Mouse (Mus musculus): ENCODE measurements around the gene Naaa. TPM values are rescaled to one million over a fixed set of nuclear protein-coding genes. Genes with fewer than 3 reads are reported as not detected.
A peak's percentile ranks its signal among the peaks of the same experiment; 100 is the strongest.

Gene Naaa
- total RNA-seq, 1 experiment from 2014 or later, result 5.8 TPM

GRCm38 (mm10) chr5:92229514-92229913 is 48.5 kb downstream of the Naaa start:
- ATAC-seq (replicated peaks in 1 of 2; ENCODE audit: insufficient read depth in 1 of 2, low FRiP score in 2 of 2, low TSS enrichment in 1 of 2, low read depth in 1 of 2, poor library complexity in 2 of 2, severe bottlenecking in 2 of 2), result no peak

- 0 out of 4 replicates have a peak, but pooled peaks of 1 of the 2 experiments have one; percentile 22 for ATAC-seq (replicated peaks in 1 of 2; ENCODE audit: insufficient read depth in 1 of 2, low FRiP score in 2 of 2, low TSS enrichment in 1 of 2, low read depth in 1 of 2, poor library complexity in 2 of 2, severe bottlenecking in 2 of 2)
Observed at GRCm38 (mm10) chr5:92228776-92229175, 49.2 kb downstream of the Naaa start.

GRCm38 (mm10) chr5:92227782-92228181 is 50.2 kb downstream of the Naaa start:
- ATAC-seq (replicated peaks in 1 of 2; ENCODE audit: insufficient read depth in 1 of 2, low FRiP score in 2 of 2, low TSS enrichment in 1 of 2, low read depth in 1 of 2, poor library complexity in 2 of 2, severe bottlenecking in 2 of 2), result no peak

- no peak for ATAC-seq (replicated peaks in 1 of 2; ENCODE audit: insufficient read depth in 1 of 2, low FRiP score in 2 of 2, low TSS enrichment in 1 of 2, low read depth in 1 of 2, poor library complexity in 2 of 2, severe bottlenecking in 2 of 2)
Observed at GRCm38 (mm10) chr5:92220287-92220902, 57.6 kb downstream of the Naaa start.

GRCm38 (mm10) chr5:92219826-92220225 is 58.1 kb downstream of the Naaa start:
- ATAC-seq (replicated peaks in 1 of 2; ENCODE audit: insufficient read depth in 1 of 2, low FRiP score in 2 of 2, low TSS enrichment in 1 of 2, low read depth in 1 of 2, poor library complexity in 2 of 2, severe bottlenecking in 2 of 2), result no peak

- peak in 1 of 2 experiments; percentile 59; a peak in 1 of 4 replicates for ATAC-seq (replicated peaks in 1 of 2; ENCODE audit: insufficient read depth in 1 of 2, low FRiP score in 2 of 2, low TSS enrichment in 1 of 2, low read depth in 1 of 2, poor library complexity in 2 of 2, severe bottlenecking in 2 of 2)
Observed at GRCm38 (mm10) chr5:92218915-92219793, 58.8 kb downstream of the Naaa start.

GRCm38 (mm10) chr5:92215308-92215707 is 62.7 kb downstream of the Naaa start, which contains the start of gene U90926:
U90926 (minus strand) TSS chr5:92215408.
- no peak for ATAC-seq (replicated peaks in 1 of 2; ENCODE audit: insufficient read depth in 1 of 2, low FRiP score in 2 of 2, low TSS enrichment in 1 of 2, low read depth in 1 of 2, poor library complexity in 2 of 2, severe bottlenecking in 2 of 2)

GRCm38 (mm10) chr5:92212231-92212630 is 65.7 kb downstream of the Naaa start:
- ATAC-seq (replicated peaks in 1 of 2; ENCODE audit: insufficient read depth in 1 of 2, low FRiP score in 2 of 2, low TSS enrichment in 1 of 2, low read depth in 1 of 2, poor library complexity in 2 of 2, severe bottlenecking in 2 of 2), result no peak

- no peak for ATAC-seq (replicated peaks in 1 of 2; ENCODE audit: insufficient read depth in 1 of 2, low FRiP score in 2 of 2, low TSS enrichment in 1 of 2, low read depth in 1 of 2, poor library complexity in 2 of 2, severe bottlenecking in 2 of 2)
Observed at GRCm38 (mm10) chr5:92210205-92210604, 67.8 kb downstream of the Naaa start.

Other genes with a start within 250 kb of the Naaa start
- 0.81 TPM in 1 of 2 replicates, not detected in the other for gene Cdkl2, start 234.3 kb downstream of the Naaa start, total RNA-seq (2017)
- 131 and 135 TPM in 2 replicates for gene G3bp2, start 194.5 kb downstream of the Naaa start, total RNA-seq (2017)
- 9.9 and 21.3 TPM in 2 replicates for gene Uso1, start 140.2 kb downstream of the Naaa start, total RNA-seq (2017)
- gene U90926, start 62.8 kb downstream of the Naaa start, total RNA-seq (2017), result not detected in 2 replicates
- gene Ppef2, start 21.9 kb downstream of the Naaa start, total RNA-seq (2017), result not detected in 2 replicates
- gene Sdad1, start 32.3 kb upstream of the Naaa start, total RNA-seq (2017), result 60.2 and 62.2 TPM in 2 replicates
- gene Cxcl9, start 49.9 kb upstream of the Naaa start, total RNA-seq (2017), result 0.65 and 0.69 TPM in 2 replicates
- not detected in 2 replicates for gene Art3, start 53.7 kb upstream of the Naaa start, total RNA-seq (2017)
- gene Cxcl10, start 70.7 kb upstream of the Naaa start, total RNA-seq (2017), result 3.2 and 6.3 TPM in 2 replicates
- 61.3 and 76.1 TPM in 2 replicates for gene Nup54, start 157.0 kb upstream of the Naaa start, total RNA-seq (2017)
- gene Scarb2, start 228.7 kb upstream of the Naaa start, total RNA-seq (2017), result 51.3 and 59.4 TPM in 2 replicates